Mouse (Mus musculus) adrenal gland, postnatal 10 days (tissue): ENCODE measurements around the gene Hoxc5. TPM values are rescaled to one million over a fixed set of nuclear protein-coding genes. Genes with fewer than 3 reads are reported as not detected.

ENCODE experiments used
- DNase-seq: peaks from one replicate; pipeline ENCODE4 v3.0.0; 2021; ENCODE audit warnings: mixed read lengths
- total RNA-seq, 2 experiments: library from RNA; stranded (reverse); gene quantifications; 2 replicates each; pipeline ENCODE4 v1.2.3; 2021

The Hoxc5 gene
- total RNA-seq, 2 experiments from 2014 or later: 5.5 to 6.9 TPM

DNA sequence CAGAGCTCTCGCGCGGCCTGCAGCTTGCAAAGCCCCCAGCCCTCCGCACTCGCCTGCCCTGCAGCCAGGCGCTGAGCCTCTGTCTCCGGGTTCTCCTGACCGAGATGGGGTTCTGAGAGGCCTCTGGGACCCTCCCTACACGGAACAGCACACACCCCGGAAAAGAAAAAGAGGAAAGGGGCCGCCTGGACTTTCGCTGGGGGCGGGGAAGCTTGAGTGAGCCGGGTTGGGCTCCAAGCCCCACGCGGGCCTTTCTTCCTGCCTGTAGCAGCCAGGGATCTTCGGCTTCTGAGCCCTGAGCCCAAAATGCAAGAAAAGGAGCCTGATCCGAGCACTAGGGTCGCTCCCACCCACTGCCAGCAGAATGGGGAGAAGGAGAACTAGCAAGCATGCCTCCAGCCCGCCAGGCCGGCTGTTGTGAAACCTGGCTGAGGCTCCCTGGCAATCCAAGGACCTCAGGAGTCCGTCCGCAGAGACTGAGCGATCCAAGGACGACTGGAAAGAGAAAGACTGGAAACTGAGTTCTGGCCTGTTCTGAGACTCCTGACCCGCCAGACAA lies 44.8 kb downstream of the Hoxc5 start:
- DNase-seq: peak; percentile 85

DNA sequence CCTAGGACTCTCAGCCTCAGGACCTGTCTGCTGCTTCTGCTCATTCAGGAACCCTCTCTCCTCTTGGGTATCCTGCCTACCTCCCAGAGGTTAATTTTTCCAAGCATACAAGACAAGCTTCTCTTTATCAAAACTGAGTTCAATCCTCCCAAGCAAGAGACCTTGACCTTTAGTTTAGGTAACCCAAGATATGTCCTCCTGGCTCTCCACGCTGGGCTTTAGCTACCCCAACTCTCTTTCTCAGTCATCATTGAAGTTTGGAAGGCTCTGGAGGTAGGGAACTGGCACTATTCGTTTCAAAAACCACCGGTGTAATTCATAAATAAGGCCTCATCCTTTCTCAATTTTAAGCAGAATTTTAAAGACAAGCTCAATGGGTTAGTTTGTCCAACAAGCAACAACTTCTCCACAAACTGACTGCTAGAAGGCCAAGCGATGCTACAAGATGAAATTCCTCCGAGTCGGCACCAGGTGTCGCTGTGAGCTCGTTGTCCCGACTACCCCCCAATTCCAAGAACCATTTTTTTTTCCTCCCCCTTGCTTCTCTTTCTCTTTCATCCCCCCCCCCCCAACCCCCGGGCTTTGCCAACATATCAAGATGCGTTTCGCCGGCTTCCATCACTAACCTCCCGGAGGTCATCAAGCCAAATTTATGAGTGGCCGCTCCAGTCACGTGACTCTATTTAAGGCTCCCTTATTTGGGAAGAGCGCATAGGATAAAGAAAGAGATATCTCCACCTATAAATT lies 46.2 kb downstream of the Hoxc5 start:
- peak; percentile 75 for DNase-seq

DNA sequence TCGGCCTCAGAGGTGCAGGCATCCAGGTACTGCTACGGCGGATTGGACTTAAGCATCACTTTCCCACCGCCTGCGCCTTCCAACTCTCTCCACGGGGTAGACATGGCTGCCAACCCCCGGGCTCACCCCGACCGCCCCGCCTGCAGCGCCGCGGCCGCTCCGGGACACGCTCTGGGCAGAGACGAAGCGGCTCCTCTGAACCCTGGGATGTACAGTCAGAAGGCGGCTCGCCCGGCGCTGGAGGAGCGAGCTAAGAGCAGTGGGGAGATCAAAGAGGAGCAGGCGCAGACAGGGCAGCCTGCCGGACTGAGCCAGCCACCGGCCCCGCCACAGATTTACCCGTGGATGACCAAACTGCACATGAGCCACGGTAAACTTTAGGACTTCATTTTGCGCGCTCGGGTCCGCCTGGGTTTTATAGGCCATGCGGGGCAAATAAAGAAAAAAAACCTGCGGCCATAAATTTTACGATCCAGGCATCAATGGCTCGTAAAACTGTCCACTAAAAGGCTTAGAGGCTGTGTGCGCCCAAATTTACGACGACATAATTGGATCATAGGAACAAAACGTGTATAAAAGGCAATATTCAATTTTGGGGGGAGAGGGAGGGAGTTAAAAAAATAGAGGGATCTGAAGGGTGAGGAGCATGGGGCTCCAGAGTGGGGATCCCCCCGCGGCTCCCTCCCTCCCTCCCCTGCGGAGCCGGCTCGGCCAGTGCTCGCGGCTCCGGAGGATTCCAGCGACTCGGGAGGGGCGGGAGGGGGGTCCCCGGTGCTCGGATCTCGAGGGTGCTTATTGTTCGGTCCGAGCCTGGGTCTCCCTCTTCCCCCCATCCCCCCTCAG lies 47.1 kb downstream of the Hoxc5 start:
- peak; percentile 82 for DNase-seq

DNA sequence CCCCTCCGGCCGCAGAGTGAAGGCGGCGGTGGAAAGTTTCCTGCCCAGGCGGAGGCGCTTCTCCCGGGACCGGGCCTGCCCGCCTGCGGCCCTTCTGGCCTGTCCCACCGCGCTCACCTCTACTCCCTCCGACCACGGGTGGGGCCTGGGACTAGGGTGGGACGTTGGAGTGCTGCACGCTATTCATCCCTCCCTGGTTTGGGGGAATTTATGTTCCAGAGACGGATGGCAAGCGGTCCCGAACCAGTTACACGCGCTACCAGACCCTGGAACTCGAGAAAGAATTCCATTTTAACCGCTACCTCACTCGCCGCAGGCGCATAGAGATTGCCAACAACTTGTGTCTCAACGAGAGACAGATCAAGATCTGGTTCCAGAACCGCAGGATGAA lies 47.8 kb downstream of the Hoxc5 start:
- no peak for DNase-seq

DNA sequence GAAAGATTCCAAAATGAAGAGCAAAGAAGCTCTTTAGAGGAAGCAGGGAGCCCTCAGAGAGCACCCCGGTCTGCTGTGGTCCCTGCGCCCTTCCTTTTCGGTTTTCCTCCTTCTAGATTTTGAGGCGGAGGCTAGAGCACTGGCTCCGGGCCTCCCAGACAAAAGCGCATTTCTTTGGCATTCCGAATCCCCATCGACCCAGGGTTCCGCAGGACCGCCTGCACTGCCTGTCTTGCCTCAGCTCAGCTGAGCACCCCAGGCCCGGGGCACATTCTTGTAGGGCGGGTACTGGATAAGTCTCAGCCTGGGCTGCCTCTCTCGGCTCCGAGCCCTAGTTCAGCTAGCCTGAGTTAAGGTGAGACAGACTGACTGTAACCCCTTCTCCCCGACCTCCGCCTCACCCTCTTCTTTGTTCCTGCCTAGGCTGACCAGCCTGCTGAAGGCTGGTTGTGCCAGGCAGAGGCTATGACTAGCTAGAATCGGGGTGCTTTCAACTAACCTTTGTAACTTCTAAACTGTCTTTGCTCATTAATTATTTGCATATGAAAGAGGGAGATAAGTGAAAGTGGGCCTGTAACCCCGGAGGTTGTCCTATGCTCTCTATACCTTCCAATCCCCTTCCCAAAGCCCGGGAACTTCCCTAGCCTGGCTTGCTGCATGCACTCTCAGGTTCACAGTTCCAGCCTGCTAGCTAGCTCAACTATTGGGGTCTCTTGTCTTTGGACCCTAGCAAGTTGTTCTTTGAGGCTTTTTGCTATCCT lies 48.3 kb downstream of the Hoxc5 start:
- DNase-seq: peak; percentile 52

DNA sequence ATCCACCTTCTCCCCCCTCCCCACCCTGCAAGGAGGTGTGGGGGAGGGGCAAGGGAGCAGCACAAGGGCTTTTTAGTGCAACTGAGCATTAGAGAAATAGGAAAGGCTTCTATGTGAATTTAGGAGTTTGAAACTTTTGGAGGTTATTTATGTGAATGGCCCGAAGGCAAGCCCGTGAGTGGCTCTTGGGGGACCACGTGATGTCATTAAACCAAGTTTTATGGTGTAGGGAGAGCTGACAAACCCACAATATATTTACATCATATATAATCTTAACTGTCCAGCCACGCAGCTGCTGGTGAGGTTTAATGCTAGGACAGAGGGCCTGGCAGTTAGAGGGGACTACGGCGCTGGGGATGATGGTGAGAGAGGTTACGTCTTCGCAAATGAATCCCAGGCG lies 51.4 kb downstream of the Hoxc5 start, which contains the start of gene Hoxc4:
TSS of gene Hoxc4 (plus strand) at position 299 of the 400 bp plus-strand sequence.
- DNase-seq: no peak

DNA sequence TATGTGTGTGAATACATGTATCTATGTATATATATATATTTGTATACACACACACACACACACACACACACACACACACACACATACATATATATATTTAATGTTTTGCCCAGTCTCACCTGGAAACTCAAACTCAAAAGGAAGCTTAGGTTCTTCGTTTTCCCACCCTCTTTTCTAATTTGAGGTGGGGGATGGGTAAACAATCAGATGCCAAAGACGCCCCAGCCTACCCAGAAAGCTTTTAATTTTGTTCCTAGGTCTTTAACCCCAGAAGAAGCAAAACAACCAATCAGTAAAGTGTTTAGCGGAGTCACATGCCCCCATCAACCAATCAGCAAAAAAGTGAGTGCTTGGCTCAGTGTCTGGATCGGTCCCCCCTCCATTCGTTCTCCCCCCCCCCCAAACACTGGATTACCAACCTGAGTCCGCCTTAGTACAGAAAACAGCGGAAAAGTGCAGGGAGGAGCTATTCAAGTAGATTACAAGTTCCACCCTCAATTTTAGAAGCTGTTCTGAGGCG lies 53.7 kb downstream of the Hoxc5 start:
- DNase-seq: no peak

DNA sequence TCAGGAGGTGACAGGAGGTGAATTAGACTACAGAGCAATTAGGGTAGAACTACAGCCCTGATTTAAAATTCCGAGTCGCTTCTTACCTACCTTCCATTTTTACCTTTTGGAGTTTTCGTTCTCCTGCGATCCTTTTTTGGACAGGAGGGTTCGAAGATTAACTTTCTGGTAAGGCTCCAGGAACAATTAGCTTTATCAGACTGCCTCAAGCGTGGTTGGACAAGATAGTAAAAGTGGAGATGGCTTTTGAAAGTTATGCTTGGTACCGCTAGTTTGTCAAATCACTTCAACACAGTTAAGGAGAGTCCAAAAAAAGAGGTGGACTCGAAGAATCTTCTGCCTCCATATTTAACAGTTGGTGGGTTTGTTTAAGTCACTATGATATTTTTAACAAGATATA lies 54.3 kb downstream of the Hoxc5 start:
- no peak for DNase-seq

DNA sequence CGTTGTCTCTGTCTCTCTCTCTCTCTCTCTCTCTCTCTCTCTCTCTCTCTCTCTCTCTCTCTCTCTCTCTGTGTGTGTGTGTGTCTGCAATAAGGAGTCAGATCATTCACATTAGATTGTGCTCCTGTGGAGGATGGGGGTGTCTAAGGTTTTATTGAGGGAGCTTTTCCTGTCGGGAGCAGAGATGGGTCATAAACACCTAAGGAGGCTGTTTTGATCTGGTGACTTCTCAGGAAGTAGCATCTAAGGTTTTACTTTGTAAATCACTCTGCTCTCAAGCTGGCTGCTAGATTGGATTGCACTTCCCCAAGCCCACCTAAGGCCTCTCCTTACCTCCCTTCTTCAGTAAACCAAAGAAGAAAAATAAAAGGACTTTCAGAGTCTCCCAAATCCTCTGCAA lies 56.9 kb downstream of the Hoxc5 start:
- DNase-seq: no peak

DNA sequence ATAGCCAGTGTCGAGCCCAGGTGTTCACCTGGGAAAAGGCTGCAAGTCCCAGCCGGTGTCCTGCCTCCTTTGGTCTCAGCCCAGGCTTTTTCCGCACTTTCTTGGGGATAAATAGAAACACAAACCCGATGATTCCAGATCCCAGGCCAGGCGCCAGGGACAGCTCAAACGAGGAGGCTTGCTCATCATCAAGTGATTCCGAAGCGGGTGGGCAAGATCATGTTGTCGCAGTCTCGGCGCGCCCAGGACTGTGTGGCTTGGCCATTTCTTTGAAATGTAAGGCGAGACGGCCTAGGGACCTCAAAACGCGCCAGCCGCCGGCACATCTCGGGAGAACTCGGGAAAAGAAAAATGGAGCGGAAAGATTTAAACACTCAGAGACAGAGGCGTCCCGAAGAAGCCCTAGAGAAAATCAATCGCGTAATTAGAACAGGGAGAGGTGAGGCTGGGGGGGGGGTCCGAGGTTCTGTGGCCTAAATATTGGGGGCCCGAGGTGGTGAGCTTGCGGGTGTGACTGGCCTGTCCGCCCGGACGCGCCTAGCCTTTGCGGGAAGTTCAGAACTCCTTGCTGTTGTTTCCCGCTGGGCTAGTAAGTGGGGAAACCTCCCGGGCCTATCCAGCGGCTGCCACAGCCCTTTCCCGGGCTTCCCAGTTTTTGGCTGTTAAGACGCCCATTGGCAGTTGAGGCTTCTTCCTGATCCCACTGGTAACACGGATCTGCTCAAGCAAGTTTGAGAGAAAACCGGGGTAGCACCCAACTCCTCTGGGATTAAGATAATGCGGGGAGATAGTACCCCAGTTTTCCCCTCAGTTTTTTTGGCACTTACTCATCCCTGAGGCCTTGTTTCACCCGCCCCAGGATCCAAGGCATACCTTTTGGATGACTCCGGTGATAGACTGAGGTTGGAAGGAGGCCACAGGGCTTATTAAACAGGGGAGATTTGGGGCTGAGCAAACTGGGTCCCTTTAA lies 60.3 kb downstream of the Hoxc5 start:
- peak; percentile 42 for DNase-seq

DNA sequence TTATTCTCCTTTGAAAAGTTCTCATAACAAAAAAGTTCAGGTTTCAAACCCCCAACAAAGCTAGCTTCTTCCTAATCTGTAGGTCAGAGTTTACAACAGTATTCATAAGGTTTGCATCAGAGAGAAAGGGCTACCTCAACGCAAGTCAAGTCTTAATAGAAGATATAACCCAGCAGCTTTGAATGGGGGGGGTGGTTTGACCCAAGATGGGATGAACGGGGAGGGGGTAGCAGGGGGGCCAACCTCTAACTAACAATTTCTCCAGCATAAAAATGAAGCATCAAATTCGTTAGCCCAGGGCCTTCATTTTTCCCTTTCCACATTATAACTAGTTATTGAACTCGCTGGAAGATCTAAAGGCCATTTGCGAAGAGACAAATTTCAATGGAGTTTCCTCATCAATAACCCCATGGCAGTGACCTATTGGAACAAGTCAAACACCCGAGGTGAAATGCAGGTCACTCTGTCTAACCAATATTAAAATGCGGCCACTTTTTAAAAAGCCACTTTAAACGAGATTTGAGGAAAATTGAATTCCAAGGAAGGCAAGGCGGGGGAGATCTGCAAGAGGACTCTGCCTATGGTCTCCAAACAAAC lies 61.8 kb downstream of the Hoxc5 start:
- DNase-seq: no peak

DNA sequence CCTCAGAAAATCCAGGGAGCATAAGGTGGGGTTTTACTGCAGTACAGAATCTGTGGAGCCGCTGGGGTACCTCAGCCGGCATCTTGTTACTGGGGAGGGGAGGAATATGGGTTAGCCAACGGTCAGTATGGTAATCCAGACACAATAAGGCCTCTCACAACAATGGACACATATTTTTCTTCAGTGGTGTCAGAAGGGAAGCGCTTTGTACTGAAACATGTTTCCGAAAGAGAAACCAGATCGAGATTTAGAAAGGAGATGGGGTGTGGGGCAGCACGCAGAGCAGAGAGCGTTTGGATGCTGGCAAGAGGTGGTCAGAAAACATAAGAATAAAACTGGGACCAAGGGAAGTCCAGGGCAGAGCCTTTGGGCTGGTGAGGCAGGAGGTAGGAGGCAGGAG lies 62.9 kb downstream of the Hoxc5 start:
- DNase-seq: no peak

DNA sequence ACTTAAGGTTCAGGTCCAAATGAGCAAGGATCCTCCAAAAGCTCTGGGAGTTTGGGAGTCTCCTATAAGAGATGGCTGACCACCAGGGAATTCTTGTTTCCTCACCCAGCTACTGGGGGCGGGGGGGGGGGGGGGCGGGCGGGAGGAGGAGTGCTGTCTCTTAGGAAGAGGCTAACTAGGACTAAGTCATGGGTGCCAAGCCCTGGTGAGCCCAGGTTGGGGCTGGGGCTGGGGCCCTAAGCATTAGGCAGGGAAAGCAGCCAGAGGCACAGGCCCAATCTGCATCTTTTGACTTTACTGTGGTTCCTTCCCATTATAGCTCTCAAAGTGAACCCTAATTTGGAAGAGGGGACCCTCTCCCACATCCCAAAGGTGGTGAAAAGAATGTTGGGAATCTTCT lies 64.9 kb downstream of the Hoxc5 start:
- DNase-seq: no peak

DNA sequence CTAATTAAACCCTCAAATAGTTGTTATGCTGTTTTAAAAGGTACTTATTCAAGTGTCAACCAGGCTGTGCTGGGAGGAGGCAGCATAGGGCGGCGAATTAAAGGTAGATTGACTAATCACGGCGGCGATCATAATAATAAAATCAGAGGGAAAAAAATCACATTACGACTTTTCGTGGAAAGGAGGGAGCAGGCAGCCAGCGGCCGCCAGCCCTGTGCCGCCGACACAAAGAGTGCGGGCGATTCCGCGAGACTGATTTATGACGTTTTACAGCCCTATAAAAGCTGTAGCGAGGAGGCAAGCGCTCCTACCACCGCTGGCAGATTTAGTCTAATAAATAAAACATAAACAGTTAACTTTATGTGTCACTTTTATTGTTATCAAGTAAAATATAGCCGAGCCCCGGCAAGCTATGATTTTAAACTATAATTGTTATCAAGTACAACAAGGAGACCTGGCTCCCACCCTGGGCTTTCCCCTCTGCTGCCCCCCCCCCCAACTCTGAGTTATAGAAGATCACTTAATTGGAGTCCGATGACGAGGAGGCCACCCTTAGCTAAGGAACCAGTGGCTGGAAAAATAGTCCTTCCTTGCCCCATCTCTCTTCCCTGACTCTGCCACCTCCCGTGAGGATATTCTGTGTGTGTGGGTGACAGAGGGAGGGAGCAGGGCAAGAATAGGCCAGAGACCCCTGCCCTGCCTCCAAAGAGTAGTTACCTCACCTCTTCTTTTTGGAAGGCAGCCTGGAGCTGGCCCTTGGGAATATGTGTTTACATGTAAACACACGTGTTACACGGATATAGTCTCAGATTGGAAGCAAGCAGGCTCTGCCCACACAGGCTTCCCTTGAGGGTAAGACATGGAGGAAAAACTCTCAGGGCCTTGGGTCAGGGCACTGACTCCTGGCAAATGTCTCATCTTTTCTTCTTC lies 65.7 kb downstream of the Hoxc5 start:
- peak; percentile 54 for DNase-seq

DNA sequence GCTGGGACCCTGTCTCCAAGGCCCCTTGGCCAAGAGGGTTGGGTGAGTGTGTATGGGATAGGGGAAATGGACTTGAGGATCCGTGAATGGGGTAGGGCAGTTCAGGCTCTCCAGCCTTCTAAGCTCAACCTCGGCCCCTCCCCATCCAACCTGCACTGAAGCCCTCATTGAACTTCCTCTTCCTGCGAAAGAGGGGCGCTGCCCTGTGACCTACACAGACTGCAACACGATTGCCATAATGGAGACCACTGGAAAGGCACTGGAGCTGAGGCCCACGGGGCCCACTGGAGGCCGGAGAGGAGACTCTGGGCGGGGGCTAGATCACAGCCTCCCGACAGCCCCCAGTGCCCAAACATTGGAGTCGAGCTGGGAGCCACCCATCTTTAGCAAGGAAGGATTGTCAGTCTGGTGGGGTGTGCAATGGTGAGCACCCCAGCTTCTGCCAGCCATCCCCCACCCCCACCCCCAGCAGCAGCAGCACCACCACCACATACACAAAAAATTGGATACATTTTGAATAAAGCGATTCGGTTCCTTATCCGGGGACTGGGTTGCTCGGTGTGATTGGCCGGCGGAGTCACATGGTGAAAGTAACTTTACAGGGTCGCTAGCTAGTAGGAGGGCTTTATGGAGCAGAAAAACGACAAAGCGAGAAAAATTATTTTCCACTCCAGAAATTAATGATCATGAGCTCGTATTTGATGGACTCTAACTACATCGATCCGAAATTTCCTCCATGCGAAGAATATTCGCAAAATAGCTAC lies 67.0 kb downstream of the Hoxc5 start:
- peak; percentile 73 for DNase-seq

DNA sequence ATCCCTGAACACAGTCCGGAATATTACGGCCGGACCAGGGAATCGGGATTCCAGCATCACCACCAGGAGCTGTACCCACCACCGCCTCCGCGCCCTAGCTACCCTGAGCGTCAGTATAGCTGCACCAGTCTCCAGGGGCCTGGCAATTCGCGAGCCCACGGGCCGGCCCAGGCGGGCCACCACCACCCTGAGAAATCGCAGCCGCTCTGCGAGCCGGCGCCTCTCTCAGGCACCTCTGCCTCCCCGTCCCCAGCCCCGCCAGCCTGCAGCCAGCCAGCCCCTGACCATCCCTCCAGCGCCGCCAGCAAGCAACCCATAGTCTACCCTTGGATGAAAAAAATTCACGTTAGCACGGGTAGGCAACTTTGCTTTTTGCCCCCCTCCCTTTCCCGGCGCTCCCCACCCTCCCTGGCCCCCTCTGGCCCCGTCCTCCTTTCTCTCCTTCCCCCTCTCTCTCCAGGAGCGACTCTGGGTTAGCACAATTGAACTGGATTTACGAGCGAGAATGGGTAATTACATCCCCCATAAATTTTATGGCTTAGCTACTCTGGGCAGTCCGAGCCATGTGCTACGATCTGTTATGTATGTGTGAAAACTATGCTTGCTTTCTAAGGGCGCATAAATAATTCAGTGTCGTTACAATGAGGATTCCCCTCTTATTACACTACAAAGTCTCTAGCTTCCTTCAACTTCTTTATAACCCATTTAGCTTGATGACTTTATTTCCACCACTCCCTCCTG lies 67.7 kb downstream of the Hoxc5 start:
- DNase-seq: peak; percentile 43

DNA sequence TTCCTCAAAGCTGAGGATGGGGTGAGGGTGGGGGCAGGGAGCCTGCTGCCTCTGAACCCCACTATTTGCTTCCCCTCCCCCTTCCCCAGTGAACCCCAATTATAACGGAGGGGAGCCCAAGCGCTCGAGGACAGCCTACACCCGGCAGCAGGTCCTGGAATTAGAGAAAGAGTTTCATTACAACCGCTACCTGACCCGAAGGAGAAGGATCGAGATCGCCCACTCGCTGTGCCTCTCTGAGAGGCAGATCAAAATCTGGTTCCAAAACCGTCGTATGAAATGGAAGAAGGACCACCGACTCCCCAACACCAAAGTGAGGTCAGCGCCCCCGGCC lies 68.3 kb downstream of the Hoxc5 start:
- no peak for DNase-seq

DNA sequence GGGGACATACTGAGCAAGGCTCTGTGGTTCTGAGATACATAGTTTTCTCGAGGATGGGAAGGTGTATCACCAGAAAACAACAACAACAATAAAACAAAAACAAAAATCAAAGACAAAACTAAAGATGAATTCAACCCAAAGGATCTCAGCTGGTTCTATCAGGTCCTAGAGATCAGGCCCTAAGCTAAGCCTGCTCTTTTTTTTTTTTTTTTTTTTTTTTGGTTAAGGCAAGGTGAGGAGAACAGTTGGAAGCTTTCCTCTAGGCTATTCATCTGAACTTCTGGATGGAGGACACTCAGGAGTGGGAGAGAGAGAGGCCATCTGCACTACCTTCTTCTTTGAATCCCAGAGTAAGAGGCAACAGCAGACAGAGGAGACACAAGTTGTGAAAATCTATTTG lies 70.3 kb downstream of the Hoxc5 start:
- no peak for DNase-seq
